Mouse (Mus musculus): ENCODE data around the gene Ifitm1. TPM values are rescaled to one million over a fixed set of nuclear protein-coding genes. Genes with fewer than 3 reads are reported as not detected.

The Ifitm1 gene
- polyA plus RNA-seq (2015; fragmentation: Nextera tagmentation; extraction: Ambion mirVana), result 156 and 219 TPM in 2 replicates

DNA sequence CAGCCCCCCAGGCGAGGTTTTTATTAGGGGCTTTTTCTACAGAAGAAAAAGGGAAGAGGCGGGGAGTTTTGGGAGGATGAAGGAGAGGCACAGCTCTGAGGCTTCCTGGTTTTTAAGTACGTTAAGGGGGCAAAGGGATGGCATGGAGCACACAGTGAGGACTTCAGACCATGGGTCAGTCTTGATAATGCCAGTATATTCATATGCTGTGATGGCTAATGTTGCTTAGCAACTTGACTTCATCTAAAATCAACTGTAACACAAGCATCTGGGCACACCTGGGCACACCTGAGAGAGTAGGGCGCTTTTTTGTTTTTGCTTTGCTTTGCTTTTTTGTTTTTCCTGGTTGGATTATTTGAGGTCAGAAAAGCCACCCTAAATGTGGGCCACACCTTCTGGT lies at the start of gene Ifitm1:
Gene Ifitm1 (plus strand): TSS at position 301 of the 400 bp plus-strand sequence.

DNA sequence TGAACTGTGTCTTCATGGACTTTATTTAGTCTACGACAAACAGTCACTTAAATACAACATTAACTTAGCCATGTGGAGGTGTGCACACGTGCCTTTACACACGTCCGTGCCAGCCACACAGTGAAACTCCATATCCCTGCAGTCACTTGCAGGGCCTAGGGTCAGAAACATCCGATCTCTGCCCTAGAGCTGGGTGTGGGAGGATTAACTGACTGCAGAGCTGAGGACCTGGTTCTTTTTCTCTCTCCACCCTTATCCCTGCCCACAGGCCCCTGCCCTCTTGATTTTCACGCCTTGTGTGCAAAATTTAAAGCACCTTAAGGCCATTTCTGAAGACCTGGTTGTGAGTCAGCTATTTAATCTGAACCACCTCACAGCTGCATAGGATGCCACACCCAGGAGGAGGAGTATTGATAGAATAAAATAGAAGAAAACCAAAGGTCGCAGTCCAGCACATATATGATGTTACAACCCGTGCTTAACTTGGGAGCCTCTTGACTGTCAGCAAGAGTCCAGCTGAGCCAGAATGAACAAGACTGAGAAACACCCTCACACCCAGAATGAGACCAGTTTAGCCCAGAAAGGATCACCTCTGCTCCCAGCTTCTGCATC lies 46.5 kb upstream of the Ifitm1 start, which contains the start of gene Nlrp6:
Gene Nlrp6 (plus strand): TSS at position 485 of the 612 bp plus-strand sequence.

DNA sequence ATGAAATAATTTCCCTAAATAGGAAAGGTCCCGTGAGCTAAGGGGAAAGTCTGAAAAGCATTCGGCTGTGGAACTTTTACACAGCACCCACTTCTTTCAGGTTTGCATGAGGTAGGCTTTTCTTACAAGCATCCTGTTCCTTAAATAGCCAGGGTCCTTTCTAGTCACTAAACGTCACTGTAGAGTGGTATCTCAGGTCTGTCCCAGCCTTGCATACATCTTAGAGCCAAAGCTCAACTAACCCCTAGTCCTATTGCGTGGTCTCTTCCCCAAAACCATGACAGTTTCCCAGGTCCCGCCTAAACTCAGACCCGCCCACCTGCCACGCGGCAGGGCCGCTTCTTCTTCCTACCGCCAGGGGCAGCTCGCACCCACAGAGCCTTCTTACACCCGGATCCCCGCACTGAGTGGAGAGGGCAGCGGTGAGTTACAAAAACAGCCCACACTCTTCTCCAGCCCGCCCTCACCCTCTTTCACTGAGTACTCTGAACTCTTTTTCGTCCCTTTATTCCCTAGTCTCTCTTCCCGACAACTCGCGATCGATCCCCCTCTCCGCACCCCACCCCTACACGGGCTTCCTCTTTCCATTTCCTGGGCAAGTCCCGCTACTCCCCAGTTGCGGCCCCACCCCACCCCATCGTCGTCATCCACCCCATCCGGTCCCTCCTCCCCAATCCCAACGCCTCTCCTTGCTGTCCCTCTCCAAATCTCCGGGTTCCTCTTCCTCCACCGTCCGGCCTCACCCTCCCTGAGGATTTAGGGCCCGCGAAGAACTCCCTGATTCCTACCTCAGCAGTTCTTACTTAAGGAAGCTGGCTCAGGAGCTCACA lies 25.6 kb upstream of the Ifitm1 start, which contains the start of gene Pgghg:
Gene Pgghg (plus strand): TSS at position 170 of the 830 bp plus-strand sequence.

DNA sequence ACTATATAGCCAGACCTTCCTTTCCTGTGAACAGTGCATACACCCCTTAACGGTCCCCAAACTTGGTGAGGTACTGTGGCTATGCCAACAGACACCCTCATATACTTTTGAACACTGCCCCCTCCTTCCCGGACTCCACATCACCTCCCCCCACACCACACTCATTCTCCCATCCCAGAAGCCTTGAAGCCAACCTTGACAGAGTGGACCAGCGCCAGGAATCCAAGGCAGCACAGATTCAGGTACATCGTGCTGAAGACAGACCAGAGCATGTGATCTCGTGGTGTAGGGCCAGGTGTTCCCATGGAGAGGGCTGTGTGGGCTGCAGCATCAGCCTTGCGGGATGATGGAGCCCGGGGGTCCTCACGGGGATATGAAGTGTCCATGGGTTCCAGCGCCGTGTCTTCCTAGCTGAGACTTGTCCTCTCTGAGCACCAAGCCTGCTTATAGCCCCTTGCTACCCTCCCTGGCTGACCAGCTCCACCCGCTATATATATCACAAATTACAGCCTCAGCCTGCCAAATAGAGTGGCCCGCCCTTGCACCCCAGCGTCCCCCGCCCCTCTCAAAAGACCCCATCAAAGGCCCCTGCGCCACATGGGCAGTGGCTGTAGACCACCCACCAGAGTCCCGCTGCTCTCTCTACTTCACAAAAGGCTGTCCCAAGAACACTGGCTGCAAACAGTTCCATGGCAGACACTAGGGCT lies 17.0 kb upstream of the Ifitm1 start, which contains the start of gene Ifitm5:
Gene Ifitm5 (minus strand): TSS at position 468 of the 707 bp plus-strand sequence.

DNA sequence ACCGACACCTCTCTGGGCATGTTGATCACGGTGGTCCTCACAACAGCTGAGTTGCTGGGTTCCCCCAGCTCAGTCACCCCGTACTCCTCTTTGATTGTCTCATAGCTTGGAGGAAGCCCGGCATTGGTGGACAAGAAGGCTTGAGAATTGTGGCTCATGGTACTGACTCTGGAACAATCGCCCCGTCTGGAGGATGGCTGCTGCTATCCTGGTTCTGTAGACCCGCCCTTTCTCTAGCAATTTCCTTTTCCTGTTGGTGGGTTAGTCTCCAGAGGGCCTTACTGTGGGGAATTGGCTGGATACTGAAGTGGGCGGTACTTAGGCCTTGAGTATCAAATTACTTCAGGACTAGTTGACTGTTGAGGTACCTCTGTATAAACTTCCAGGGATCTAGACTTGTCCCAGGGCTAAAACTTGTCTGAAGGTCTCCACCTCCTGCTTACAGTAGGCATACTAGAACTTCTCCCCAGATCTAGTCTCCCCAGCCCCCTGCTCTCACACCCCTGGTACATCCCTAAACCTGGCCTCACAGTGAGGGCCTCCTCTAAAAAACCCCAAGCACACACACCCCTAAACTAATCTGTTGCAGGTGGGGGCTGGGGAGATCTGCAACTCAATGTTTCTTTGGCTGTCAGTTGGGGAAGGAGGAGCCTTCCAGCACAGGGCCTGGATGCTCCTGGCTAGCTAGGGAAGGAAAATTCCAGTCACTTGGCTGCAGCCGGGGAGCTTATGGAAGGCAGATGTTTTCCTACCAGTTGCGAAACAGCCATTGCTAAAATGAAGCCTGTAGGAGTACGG lies 11.1 kb upstream of the Ifitm1 start, which contains the start of the genes Gm45717 and Ifitm2:
Gene Gm45717 (minus strand): TSS at position 180 of the 798 bp plus-strand sequence.
Gene Ifitm2 (minus strand): TSS at position 230 of the 798 bp plus-strand sequence.

DNA sequence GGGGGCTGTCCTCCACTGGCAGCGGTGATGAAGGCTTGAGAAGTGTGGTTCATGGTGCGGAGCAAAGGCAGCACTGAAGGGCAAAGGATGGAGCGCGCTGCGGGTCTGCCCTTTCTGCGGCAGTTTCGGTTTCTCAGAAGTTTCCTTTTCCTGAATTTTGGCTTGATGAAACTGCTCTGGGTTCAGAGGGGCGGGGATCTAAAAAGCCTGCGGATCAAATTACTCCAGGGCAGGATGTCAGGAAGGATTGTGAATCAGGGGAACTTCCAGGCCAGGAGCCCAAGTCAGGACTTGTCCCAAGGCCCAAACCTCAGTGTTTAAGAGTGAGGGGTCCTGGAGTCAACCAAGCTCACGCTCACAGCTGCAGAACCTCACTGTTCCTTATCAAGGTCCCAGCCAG lies 43.6 kb downstream of the Ifitm1 start, which contains the start of gene Ifitm3:
Gene Ifitm3 (minus strand): TSS at position 178 of the 400 bp plus-strand sequence.

GRCm38 (mm10) chr7:141017824-141018223 lies 50.8 kb downstream of the Ifitm1 start, which contains the start of gene Ifitm6:
Ifitm6 (minus strand) TSS chr7:141017924.

Other genes starting within 250 kb of the Ifitm1 start
- gene Cyp2e1, start 203.5 kb upstream of the Ifitm1 start, polyA plus RNA-seq (2015; fragmentation: Nextera tagmentation; extraction: Ambion mirVana), result 0.25 and 0.75 TPM in 2 replicates
- 0.19 and 0.25 TPM in 2 replicates for gene Syce1, start 179.4 kb upstream of the Ifitm1 start, polyA plus RNA-seq (2015; fragmentation: Nextera tagmentation; extraction: Ambion mirVana)
- gene Zfp941, start 145.0 kb upstream of the Ifitm1 start, polyA plus RNA-seq (2015; fragmentation: Nextera tagmentation; extraction: Ambion mirVana), result 0.55 and 0.98 TPM in 2 replicates
- 9.5 and 11.1 TPM in 2 replicates for gene Urah, start 132.2 kb upstream of the Ifitm1 start, polyA plus RNA-seq (2015; fragmentation: Nextera tagmentation; extraction: Ambion mirVana)
- not detected in 2 replicates for gene Scgb1c1, start 121.7 kb upstream of the Ifitm1 start, polyA plus RNA-seq (2015; fragmentation: Nextera tagmentation; extraction: Ambion mirVana)
- gene Odf3, start 119.4 kb upstream of the Ifitm1 start, polyA plus RNA-seq (2015; fragmentation: Nextera tagmentation; extraction: Ambion mirVana), result 0.14 TPM in 1 of 2 replicates, not detected in the other
- not detected in 2 replicates for gene Gm45785, start 110.9 kb upstream of the Ifitm1 start, polyA plus RNA-seq (2015; fragmentation: Nextera tagmentation; extraction: Ambion mirVana)
- 50.8 and 53.1 TPM in 2 replicates for gene Ric8a, start 110.3 kb upstream of the Ifitm1 start, polyA plus RNA-seq (2015; fragmentation: Nextera tagmentation; extraction: Ambion mirVana)
- gene Bet1l, start 109.6 kb upstream of the Ifitm1 start, polyA plus RNA-seq (2015; fragmentation: Nextera tagmentation; extraction: Ambion mirVana), result 39.9 and 50.6 TPM in 2 replicates
- gene Psmd13, start 85.3 kb upstream of the Ifitm1 start, polyA plus RNA-seq (2015; fragmentation: Nextera tagmentation; extraction: Ambion mirVana), result 160 and 172 TPM in 2 replicates
- 16.6 and 18.1 TPM in 2 replicates for gene Sirt3, start 84.9 kb upstream of the Ifitm1 start, polyA plus RNA-seq (2015; fragmentation: Nextera tagmentation; extraction: Ambion mirVana)
- 0.43 and 0.74 TPM in 2 replicates for gene Cox8b, start 66.8 kb upstream of the Ifitm1 start, polyA plus RNA-seq (2015; fragmentation: Nextera tagmentation; extraction: Ambion mirVana)
- gene Nlrp6, start 46.3 kb upstream of the Ifitm1 start, polyA plus RNA-seq (2015; fragmentation: Nextera tagmentation; extraction: Ambion mirVana), result 0.08 and 0.22 TPM in 2 replicates
- gene Pgghg, start 25.8 kb upstream of the Ifitm1 start, polyA plus RNA-seq (2015; fragmentation: Nextera tagmentation; extraction: Ambion mirVana), result 17.1 and 17.4 TPM in 2 replicates
- 1.1 and 1.4 TPM in 2 replicates for gene Ifitm5, start 16.9 kb upstream of the Ifitm1 start, polyA plus RNA-seq (2015; fragmentation: Nextera tagmentation; extraction: Ambion mirVana)
- 0.60 and 0.79 TPM in 2 replicates for gene Gm45717, start 11.3 kb upstream of the Ifitm1 start, polyA plus RNA-seq (2015; fragmentation: Nextera tagmentation; extraction: Ambion mirVana)
- 1,342 and 1,631 TPM in 2 replicates for gene Ifitm2, start 11.2 kb upstream of the Ifitm1 start, polyA plus RNA-seq (2015; fragmentation: Nextera tagmentation; extraction: Ambion mirVana)
- 730 and 992 TPM in 2 replicates for gene Ifitm3, start 43.5 kb downstream of the Ifitm1 start, polyA plus RNA-seq (2015; fragmentation: Nextera tagmentation; extraction: Ambion mirVana)
- 0.67 and 3.1 TPM in 2 replicates for gene Ifitm6, start 50.7 kb downstream of the Ifitm1 start, polyA plus RNA-seq (2015; fragmentation: Nextera tagmentation; extraction: Ambion mirVana)
- gene Gm17387, start 61.9 kb downstream of the Ifitm1 start, polyA plus RNA-seq (2015; fragmentation: Nextera tagmentation; extraction: Ambion mirVana), result not detected in 2 replicates
- gene B4galnt4, start 93.9 kb downstream of the Ifitm1 start, polyA plus RNA-seq (2015; fragmentation: Nextera tagmentation; extraction: Ambion mirVana), result 0.25 and 0.40 TPM in 2 replicates
- gene Pkp3, start 111.0 kb downstream of the Ifitm1 start, polyA plus RNA-seq (2015; fragmentation: Nextera tagmentation; extraction: Ambion mirVana), result 29.1 and 32.9 TPM in 2 replicates
- gene Sigirr, start 133.4 kb downstream of the Ifitm1 start, polyA plus RNA-seq (2015; fragmentation: Nextera tagmentation; extraction: Ambion mirVana), result 4.8 and 5.7 TPM in 2 replicates
- 3.7 and 5.5 TPM in 2 replicates for gene Ano9, start 150.6 kb downstream of the Ifitm1 start, polyA plus RNA-seq (2015; fragmentation: Nextera tagmentation; extraction: Ambion mirVana)
- gene Ptdss2, start 155.2 kb downstream of the Ifitm1 start, polyA plus RNA-seq (2015; fragmentation: Nextera tagmentation; extraction: Ambion mirVana), result 30.7 and 33.0 TPM in 2 replicates
- gene Rnh1, start 205.6 kb downstream of the Ifitm1 start, polyA plus RNA-seq (2015; fragmentation: Nextera tagmentation; extraction: Ambion mirVana), result 194 and 223 TPM in 2 replicates
- 116 and 122 TPM in 2 replicates for gene Hras, start 226.8 kb downstream of the Ifitm1 start, polyA plus RNA-seq (2015; fragmentation: Nextera tagmentation; extraction: Ambion mirVana)
- 2.4 and 3.4 TPM in 2 replicates for gene Lrrc56, start 226.9 kb downstream of the Ifitm1 start, polyA plus RNA-seq (2015; fragmentation: Nextera tagmentation; extraction: Ambion mirVana)
- gene Lmntd2, start 246.9 kb downstream of the Ifitm1 start, polyA plus RNA-seq (2015; fragmentation: Nextera tagmentation; extraction: Ambion mirVana), result 1.4 and 1.7 TPM in 2 replicates
- gene Rassf7, start 248.6 kb downstream of the Ifitm1 start, polyA plus RNA-seq (2015; fragmentation: Nextera tagmentation; extraction: Ambion mirVana), result 72.5 and 76.7 TPM in 2 replicates